Mouse (Mus musculus) left cerebral cortex, postnatal 14 days (tissue): Measurements from ENCODE around the gene Msi2. TPM values are rescaled to one million over a fixed set of nuclear protein-coding genes. Genes with fewer than 3 reads are reported as not detected.

Experiments used
- DNase-seq, 2 experiments: peaks; one replicate each; pipeline ENCODE4 v3.0.0; 2021 to 2022; ENCODE audit warnings: low spot score in 2 of 2, mixed read lengths in 1 of 2
- intact Hi-C: fragments of 180-260 bp; cut with DNase I; formaldehyde crosslinking; loops from one replicate; pipeline ENCODE4 v1.15.1; 2025
- total RNA-seq, 2 experiments: library from RNA; stranded (reverse); gene quantifications; 2 replicates each; pipeline ENCODE4 v1.2.3; 2021

Msi2 gene
- total RNA-seq, 2 experiments from 2014 or later: 97.8 to 103 TPM

DNA sequence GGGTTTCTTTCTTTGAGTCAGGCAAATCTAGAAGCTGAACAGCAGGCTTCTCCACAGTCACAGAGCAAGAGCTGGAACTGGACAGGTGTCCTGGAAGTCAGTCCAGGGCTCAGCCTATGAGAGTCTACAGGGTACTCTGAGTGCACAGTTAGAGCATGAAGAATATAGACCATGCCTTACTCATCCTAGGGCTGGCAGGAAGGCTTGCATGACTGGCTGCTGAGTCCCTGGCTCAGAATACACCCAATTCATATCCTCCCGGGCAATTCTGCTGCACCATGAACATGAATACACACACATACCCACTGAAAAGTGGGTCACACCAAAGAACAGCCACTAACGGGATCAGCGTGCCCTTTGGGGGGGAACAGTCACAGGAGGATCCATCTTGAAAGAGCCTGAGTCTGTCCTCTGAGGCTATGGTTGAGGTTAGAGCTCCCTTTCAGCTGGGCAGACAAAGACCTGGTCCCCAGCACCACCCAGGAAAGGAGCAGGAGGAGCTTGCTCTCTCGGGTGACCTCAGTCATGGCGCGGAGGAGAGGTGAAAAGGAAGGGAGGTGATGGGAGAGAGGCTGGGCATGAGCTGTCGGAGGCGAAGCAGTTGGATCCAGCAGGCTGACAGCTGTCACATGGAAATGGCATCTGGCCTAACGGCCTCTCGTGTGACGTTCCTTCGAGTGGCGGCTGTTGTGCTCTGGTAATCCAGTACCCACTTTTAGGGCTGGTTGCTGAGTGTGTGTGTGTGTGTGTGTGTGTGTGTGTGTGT lies 230.0 kb downstream of the Msi2 start:
- no peak for DNase-seq
- intact Hi-C loops: no loop called here

DNA sequence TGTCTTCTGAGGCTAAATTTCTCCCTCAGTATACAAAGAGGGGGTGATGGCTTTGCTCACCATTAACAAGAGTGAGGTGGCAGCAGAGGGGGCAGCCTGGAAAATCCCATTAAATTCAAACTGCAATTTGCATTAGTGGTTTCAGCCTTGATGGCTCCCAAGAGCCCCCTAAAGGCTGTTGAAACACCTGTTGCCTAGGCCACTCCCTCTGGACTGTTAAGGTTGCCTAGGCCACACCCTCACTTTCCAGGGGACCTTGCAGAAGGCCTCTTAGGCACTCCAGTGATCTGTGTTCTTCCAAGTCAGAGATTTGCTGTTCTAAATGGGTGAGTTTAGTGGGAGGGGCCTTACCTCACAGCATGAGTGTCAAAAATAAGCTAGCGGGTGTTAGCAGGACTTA lies 232.3 kb downstream of the Msi2 start:
- intact Hi-C loops: no loop called here
- no peak for DNase-seq

DNA sequence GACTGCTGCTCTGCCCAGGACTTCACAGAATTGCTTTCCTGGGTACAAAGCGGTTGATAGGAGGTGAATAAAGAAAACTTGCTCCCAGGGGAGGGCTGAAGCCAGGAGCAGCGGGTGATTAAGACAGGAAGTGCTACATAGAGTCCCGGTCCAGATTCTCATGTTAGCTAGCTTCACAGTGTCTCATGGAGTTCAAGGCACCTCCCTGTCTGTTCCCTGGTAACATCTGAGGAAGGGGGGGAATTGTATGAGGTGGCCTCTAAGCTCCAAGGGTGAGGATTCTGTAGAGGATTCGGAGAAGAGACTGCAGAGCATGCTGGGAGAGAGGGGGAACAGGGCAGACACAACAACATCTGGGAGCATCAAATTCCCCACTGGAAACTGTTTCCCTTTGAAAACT lies 233.2 kb downstream of the Msi2 start:
- no peak for DNase-seq
- intact Hi-C loops: no loop called here

DNA sequence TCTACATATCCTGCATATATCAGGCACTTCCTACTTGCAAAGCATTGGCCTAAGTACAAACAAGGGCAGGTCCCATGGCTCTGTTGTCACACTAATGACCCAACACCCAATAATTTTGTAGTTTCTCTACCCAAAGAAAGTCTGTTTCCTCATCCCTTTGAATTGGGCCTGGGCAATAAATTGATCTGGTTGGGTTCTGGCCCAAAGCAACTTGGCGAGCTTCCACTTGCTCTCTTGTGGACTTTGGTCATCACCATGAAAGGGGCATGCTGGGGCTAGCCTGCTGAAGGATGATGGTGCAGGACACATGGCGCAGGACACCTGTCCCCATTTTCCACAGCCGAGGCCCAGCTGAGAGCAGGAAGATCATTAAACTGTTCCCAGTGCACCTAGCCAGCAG lies 234.3 kb downstream of the Msi2 start:
- intact Hi-C loops: no loop called here
- DNase-seq: no peak

DNA sequence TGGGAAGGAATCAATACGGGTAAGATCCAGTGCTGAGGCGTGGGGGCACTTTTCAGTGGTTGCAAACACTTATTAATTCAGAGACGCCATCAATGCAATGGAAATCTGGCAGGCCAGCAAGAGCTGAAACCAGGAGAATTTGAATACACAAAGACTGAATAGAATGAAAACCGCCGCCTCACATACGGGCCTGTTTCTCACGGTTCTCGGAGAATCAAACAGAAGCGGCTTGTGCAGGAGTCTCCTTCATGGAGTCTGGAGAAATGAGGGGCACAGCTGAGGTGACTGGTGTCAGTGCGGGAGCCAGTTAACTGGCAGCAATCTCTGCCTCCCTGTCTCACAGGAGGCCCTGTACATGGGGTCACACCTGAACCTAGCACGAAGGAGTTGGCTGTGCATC lies 235.7 kb downstream of the Msi2 start:
- intact Hi-C loops: no loop called here
- peak; percentile 24 to 37 for DNase-seq

DNA sequence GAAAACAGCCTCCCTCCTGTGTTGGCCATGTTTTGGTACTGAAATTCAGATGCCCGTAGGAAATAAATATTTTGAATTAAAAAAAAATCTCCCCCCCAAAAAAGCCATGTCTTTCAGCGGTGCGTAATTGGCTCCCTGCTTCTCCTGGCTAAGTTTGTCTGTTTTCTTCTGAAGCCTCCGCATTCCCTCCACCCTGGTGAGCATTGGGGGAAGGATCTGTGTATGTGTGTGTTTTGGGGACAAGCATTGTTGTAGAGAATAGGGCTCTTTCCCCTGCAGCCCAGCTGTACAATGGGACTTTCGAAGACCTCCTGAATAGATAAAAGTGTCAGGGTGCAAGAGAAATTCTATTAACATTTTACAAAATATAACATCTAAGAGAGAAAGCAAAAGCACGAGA lies 236.1 kb downstream of the Msi2 start:
- intact Hi-C loops: no loop called here
- DNase-seq: peak; percentile 20 to 29

DNA sequence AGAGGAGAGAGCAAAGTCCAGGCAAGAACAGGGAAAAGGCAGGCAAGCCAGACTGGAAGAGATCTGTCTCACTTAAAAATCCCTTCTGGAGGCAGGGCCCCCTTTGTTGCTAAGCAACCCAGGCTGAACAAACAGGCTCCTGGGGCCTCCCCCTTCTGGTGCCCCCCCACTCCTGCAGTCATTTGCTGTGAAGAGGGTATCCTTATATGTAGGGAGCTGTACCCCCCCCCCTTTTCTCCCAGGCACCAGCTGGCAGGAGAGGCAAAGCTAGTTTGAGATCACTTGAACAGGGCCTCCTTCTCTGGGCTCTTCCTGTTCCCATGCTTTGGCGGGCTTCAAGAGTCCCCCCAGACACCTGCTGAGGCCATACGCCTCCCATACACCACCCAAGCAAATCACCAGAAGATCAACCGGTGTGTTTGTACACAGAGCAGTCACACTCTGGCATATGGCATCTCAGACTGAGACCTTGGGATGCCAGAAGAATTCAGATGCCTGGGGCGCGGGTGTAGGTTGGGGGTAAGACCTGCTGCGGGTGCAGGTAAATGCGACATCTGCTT lies 236.6 kb downstream of the Msi2 start:
- intact Hi-C loops: no loop called here
- peak; percentile 40 to 54 for DNase-seq

DNA sequence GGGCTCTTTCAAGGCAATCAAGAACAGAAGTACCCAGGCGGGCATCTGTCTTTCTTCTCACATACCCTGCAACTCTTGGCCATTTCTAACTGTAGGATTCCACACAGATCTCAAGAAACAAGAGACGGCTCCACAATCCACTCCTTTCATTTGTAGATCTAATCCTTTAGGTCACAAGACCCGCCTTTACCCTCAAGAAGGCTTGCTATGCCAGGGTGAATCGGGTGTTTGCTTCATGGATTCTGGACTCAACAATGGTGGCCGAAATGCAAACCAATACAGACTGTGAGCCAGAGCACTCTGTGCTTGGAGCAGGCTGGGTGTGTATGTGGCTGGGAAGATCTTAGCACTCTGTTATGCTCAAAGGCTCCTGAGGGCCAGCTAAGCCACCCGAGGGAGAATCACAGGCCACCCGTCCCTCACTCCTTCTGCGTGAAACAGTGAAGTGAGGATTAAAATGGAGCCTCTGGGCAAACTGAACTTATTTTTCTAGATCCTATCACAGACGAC lies 237.2 kb downstream of the Msi2 start:
- intact Hi-C loops: no loop called here

DNA sequence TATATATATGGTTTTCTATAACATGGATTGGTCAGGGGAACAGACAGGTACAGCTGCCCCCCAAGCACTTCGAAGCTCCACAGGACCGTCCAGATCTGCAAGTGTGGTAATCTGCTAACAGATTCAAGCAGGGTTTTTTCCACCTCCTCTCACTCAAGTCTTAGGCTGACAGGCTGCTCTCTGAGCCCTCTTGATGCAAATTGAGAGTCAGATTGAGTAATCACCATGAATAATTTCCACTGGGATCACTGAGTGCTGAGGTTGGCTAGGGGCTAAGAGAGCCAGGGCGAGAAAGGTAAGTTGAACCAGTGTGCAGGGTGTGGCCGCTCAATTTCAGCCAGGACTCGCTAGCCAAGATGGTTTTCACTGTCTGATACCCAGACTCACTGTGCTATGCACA lies 238.8 kb downstream of the Msi2 start:
- intact Hi-C loops: no loop called here
- DNase-seq: no peak

More for the DNA sequence above, 237.2 kb downstream of the Msi2 start:
- DNase-seq: no peak

DNA sequence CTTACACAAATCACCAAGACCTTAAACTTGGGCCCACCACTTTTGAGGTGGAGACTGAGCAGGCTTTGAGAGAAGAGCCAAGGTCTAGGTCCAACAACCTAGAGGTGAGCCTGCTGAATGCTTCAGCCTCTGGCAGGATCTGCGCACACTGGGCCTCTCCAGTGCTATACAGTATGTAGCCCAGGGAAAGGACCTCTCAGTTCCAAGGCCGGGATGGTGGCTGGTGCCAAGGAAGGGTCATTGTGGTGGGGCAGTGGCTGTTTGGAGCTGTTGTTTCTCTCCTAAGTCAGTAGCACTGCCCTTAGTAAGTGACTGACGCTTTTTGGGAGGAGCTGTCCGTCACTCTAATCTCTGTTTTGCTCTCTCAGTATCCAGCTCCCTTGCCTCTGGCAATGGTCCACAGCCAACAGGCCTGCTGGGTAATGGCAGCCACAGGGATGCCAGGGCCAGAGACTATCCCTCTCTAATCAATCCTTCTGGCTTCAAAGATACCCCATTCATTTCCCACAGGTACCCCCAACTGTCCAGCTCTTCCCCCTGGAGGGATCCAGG lies 243.3 kb downstream of the Msi2 start:
- intact Hi-C loops: no loop called here
- DNase-seq: no peak

DNA sequence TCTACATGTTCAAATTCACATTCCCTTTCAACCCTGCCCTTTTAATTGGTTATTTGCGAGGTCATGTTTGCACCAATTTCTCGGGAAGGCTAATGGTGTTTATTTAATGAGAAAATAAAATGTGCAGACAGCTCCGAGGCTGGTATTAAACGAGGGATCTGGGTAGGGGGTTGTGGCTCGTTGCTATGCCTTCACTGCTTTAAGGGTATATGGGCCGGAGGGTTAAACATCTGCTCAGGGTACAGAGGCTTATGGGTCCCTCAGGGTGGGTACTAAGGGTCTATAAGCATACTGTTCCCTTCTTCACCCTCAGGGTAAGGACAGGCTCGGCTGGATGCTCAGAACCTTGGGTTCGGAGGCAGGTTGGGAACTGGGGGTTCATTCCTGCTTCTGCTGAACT lies 245.6 kb downstream of the Msi2 start:
- intact Hi-C loops: no loop called here
- no peak for DNase-seq

DNA sequence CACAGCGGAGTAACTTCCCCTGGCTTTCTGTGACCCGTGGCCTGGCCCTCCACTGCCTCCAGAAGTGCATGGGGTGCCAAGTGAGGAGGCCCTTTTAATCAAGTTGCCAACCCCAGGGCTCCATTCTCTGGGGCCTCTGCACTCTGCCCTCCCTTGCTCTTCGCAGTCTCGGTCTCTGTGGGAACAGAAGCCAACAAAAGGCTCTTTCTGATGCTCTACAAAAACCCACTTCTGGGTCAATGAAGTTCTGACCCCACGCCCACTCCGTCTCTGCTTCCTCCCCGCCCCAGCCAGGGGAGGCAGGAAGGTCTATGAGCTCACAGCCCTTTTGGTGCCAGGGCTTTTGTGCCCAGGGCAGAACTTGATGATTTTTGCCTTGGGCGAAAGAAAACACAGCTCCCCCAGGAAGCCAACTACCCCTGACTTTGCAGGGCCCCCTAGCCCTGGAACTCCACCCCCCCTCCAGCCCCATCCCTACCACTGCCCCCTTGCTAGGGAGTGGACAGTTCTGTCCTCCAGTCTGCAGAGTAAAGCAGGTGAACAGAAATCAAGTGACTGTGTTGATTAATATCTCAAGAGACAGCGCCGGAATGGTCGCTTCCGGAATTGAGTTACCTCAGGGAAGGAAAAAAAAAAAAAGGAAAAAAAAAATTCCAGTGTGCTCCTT lies 246.2 kb downstream of the Msi2 start:
- DNase-seq: peak in 1 of 2 experiments; percentile 29
- intact Hi-C loops: no loop called here

DNA sequence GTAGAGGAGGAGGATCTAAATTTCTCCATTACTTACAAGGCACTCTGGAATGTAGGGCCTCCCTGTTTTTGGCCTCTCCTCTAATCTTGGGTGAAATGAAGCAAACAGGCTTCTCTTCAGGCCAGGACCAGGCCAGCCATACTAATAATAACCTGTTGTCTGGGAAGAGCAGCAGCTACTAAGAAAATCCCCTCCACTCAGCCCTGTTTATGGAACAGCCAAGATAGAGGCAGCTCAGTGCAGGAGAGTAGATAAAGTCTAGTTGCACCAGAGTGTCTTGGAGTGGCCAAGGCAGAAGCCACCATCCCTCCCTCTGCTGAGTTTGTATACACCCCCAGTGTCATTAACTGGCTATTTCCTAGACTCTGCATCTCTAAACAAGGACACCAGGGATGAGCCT lies 247.7 kb downstream of the Msi2 start:
- intact Hi-C loops: no loop called here

DNA sequence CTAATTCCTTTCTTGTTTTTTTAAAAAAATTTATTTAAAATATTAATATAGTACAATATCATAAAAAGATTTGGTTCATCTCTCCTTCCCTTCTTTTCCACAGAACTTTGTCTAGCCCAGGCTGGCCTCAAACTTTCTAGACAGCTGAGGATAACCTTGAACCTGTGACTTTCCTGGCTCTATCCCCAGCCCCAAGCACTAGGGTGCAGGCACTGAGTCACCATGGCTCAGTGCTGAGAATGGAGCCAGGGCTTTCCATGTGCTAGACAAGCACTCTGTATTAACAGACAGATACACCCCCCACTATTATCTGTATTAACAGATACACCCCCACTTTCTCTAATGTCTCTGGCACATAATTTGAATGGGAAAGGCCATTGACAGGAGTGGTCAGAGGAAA lies 249.3 kb downstream of the Msi2 start:
- intact Hi-C loops: no loop called here

More for the DNA sequence above, 247.7 kb downstream of the Msi2 start:
- DNase-seq: no peak

DNA sequence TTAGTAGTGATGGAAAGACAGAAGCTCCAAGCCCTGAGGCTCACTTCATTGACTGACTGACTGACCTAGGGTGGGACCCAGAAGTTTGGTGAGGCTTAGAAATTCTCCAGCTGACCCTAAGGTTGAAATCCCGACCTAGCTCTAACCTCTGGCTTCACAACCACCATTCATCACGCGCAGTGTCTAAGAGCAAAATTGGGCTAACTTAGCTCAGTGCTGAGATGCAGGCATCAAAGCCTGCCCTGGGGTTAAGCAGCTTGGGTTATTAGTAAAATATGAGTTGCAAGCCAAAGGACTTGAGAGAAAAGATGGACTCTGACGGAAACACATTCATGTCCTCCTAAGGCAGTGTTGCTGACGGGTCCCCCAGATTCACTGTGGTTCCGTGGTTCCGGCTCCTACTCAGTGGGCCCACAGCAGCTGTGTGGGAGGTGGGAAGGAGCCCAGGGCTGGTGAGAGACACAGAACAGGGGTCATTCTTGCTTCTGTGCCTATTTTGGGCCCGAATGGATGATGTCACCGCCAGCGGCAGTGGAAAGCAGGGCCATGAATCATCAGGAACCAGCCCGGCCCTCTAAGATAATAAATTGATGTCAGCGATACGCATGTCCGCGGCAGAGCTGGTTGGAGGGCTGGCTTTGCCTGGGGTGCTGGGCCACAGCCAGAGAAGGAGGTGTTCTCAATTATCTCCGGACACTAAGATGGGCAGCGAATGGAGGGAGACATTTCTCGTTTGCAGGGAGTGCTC lies 250.6 kb downstream of the Msi2 start:
- DNase-seq: peak in 1 of 2 experiments; percentile 31
- intact Hi-C loops: no loop called here

More for the DNA sequence above, 249.3 kb downstream of the Msi2 start:
- no peak for DNase-seq

DNA sequence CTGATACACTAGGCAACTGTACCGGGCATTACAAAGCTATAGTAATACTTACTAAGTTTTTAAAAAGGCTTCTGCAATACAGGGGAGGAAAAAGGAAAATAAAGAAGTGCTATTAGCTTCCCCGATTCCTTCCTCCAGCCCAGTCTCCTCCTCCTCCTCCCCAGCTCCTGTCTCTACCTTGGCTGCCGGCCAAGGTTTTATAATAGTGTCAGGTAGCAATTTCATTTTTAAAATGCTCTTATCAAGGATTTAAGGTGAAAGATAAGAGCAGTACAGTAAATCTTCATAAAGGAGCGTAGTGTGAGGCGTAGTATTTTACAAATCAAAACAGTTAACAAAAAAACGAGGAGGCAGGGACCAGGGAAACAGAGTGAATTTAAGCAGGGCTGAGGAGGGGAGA lies 254.4 kb downstream of the Msi2 start:
- DNase-seq: no peak
- intact Hi-C loops: no loop called here

DNA sequence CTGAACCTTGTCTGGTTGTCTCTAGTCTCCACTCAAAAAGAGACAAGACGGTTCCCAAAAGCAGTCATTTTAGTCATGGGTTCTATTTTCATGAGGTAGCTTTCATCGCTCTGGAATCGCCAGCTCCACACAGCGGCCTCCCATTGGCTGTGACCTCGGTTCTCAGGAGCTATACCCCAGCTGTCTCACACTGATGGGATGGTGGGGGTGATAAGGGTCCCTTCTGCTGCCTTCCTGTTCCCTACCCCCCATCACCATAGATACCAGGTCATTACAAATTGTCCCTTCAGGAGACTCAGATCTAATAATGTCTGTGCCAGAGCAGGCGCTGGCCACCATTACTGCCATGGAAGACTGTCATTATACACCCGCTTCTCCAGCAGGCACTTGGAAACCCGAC lies 255.5 kb downstream of the Msi2 start:
- intact Hi-C loops: no loop called here
- DNase-seq: no peak

DNA sequence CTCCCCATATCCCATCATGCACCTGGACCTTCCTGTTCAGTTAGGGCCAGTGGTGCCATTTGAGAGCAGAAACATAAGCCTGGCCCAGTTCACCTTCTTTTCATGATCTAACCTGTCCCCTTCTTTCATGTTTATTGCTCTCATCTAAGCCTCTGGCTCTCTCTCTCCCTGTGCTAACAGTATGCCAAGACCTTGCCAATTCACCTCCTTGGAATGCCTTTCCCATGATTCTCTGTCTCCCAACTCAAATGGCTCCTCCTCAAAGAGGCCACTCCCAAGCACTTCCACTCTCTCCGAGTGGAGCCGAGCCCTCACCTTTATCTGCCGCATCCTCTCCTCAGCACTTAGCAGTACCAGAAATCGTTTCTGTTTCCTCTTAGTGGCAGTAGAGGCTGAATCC lies 256.7 kb downstream of the Msi2 start:
- intact Hi-C loops: no loop called here
- no peak for DNase-seq

DNA sequence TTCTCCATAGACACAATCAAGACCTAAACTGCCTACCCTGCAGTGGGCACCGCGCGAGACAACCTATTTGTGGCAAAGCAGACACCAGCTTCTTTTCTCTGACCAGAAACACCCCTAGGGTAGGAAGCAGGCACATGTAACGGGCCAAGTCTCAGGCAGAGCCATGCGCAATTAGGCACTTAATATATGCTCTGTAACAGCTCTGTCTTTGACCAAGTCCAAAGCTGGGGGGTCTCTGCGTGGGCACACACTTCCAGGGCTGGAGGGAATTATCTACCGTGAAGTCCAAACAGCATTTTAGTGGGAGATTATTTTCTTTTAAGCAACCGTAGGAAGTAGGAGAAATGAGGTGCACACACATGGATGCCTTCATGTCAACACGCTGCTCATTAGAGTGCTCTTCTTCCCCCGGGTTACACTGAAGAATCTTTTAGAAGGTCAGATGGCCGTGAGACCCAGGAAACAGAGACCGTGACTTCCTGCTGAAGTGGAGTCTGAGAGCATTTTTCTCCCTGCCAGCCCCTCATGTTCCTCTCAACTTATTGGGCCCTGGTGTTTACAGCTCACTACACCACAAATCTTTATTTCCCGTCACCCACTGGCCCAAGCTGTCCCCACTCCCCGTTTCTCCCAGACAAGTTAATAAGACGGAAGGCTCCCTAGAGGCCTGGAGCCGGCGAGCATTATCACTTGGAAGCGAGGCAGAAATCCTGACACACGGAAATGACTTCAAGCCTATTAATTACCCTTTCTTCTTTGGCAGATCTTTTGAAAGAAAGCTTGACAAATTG lies 258.2 kb downstream of the Msi2 start:
- DNase-seq: no peak
- intact Hi-C loops: no loop called here
